Mouse (Mus musculus): ENCODE data around the gene Cstf1. TPM values are rescaled to one million over a fixed set of nuclear protein-coding genes. Genes with fewer than 3 reads are reported as not detected.
A peak's percentile ranks its signal among the peaks of the same experiment; 100 is the strongest.

Gene Cstf1
- polyA plus RNA-seq, 1 experiment from 2014 or later, result 31.2 TPM

DNA sequence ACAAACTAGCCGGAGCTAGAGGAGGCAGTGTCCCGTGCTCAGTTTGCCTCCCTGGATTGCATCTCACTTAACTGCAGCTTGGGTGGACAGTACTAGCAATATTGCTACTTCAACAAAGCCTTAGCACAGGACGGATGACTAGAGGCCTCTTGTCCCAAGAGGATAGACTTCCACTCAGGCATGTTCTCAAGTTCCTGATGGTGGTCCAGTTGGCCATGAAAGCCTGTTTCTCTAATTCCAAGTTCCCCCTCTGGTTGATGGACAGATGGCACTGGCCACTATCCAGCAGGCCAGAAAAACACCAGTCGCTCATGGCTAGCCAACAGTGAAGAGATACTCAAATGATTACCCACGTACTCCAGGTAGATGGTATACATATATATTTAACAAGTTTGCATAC lies 14.6 kb upstream of the Cstf1 start:
- H3K4me1 ChIP-seq (ENCODE audit: control insufficient read depth, insufficient read depth, low read length), result no peaks in the 10 kb centered on the region
- H3K4me2 ChIP-seq (ENCODE audit: low read depth, low read length), result no peak overlapping the region
- peaks cover 21% of the 10 kb centered on the region; the same call in 1 of the 2 replicates for H3K36me3 ChIP-seq (ENCODE audit: control insufficient read depth, insufficient read depth, low read length)
- H3K9me3 ChIP-seq (replicated peaks; ENCODE audit: control insufficient read depth, low read length), result no peaks in the 10 kb centered on the region
- no peak overlapping the region for H3K4me3 ChIP-seq (replicated peaks; ENCODE audit: low read length)
- 87% methylated on average over 5 of the region's 5 CpGs for WGBS
- no peaks in the 10 kb centered on the region for H3K27me3 ChIP-seq (ENCODE audit: control insufficient read depth, insufficient read depth, low read length)
- no peak for ATAC-seq (ENCODE audit: insufficient read depth, low FRiP score)
- no peak overlapping the region for H3K27ac ChIP-seq (ENCODE audit: low read length)
- H3K9ac ChIP-seq (ENCODE audit: low read length), result no peak overlapping the region

GRCm38 (mm10) chr2:172363176-172363575 lies 7.3 kb upstream of the Cstf1 start:
- ATAC-seq (ENCODE audit: insufficient read depth, low FRiP score), result no peak
- no peak overlapping the region for H3K4me3 ChIP-seq (replicated peaks; ENCODE audit: low read length)
- no peaks in the 10 kb centered on the region for H3K27me3 ChIP-seq (ENCODE audit: control insufficient read depth, insufficient read depth, low read length)
- peaks cover 16% of the 10 kb centered on the region for H3K36me3 ChIP-seq (ENCODE audit: control insufficient read depth, insufficient read depth, low read length)
- WGBS, result 85% methylated on average over 7 of the region's 7 CpGs
- peaks cover 3% of the 10 kb centered on the region; the same call in 1 of the 2 replicates for H3K4me1 ChIP-seq (ENCODE audit: control insufficient read depth, insufficient read depth, low read length)
- H3K27ac ChIP-seq (ENCODE audit: low read length), result no peak overlapping the region
- H3K9me3 ChIP-seq (replicated peaks; ENCODE audit: control insufficient read depth, low read length), result no peaks in the 10 kb centered on the region
- H3K9ac ChIP-seq (ENCODE audit: low read length), result no peak overlapping the region
- no peak overlapping the region for H3K4me2 ChIP-seq (ENCODE audit: low read depth, low read length)

DNA sequence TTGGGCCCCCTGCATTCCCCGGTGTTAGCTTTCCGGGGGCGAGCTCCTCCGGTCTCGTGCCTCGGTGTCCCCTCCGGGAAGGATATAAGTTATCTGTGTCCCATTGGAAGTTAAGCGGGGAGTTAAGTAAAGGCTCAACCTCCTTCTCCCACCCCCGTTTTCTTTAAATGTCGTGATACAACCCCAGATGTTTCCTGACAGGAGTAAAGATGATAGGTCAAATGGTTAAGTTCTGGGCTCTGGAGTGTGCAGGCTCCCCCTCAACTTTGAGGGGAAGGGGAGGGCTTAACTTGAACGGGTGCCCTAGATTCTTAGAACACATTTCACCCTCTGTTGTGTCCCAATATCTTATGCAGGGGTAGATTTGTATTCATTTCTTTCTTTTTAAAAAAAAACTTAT lies 777 bp downstream of the Cstf1 start:
- H3K9ac ChIP-seq (ENCODE audit: low read length), result peak overlapping the region; percentile 97
- WGBS, result under 1% methylated on average over 11 of the region's 11 CpGs
- ATAC-seq (ENCODE audit: insufficient read depth, low FRiP score), result no peak
- no peaks in the 10 kb centered on the region for H3K27me3 ChIP-seq (ENCODE audit: control insufficient read depth, insufficient read depth, low read length)
- H3K9me3 ChIP-seq (replicated peaks; ENCODE audit: control insufficient read depth, low read length), result no peaks in the 10 kb centered on the region
- peak overlapping the region; percentile 84; the same call in 1 of the 2 replicates for H3K27ac ChIP-seq (ENCODE audit: low read length)
- H3K4me2 ChIP-seq (ENCODE audit: low read depth, low read length), result peak overlapping the region; percentile 70
- H3K36me3 ChIP-seq (ENCODE audit: control insufficient read depth, insufficient read depth, low read length), result peaks cover 29% of the 10 kb centered on the region
- H3K4me1 ChIP-seq (ENCODE audit: control insufficient read depth, insufficient read depth, low read length), result peaks cover 19% of the 10 kb centered on the region
- peak overlapping the region; percentile 96 for H3K4me3 ChIP-seq (replicated peaks; ENCODE audit: low read length)

DNA sequence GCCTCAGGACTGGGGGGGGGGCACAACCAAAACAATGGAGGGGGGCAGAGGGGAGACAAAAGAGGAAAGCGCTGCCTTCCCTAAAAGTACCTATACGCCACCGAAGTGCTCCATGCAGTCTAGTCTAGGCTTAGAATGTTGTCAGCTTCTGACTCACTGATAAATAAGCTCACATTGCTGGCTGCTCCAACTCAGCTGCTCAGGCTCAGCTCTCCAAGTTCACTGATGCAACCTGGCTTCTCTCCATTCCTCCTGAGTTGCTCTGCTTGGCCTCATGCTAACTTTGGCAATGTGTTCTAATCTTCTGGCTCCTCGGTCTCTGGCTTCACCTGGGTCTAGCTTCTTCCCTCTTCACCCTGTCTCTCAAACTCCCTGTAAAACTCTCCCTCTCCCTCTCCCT lies 6.1 kb downstream of the Cstf1 start:
- Histone ChIP-seq H3K27ac (ENCODE audit: low read length) (no peak overlapping the region), H3K4me3 (replicated peaks; ENCODE audit: low read length) (no peak overlapping the region), H3K9ac (ENCODE audit: low read length) (no peak overlapping the region), H3K4me1 (ENCODE audit: control insufficient read depth, insufficient read depth, low read length) (peaks cover 3% of the 10 kb centered on the region; the same call in 1 of the 2 replicates), H3K4me2 (ENCODE audit: low read depth, low read length) (no peak overlapping the region), H3K36me3 (ENCODE audit: control insufficient read depth, insufficient read depth, low read length) (peaks cover 38% of the 10 kb centered on the region), H3K27me3 (ENCODE audit: control insufficient read depth, insufficient read depth, low read length) (no peaks in the 10 kb centered on the region), H3K9me3 (replicated peaks; ENCODE audit: control insufficient read depth, low read length) (no peaks in the 10 kb centered on the region)
- WGBS, result 75% methylated on average over 4 of the region's 4 CpGs
- ATAC-seq (ENCODE audit: insufficient read depth, low FRiP score), result no peak

DNA sequence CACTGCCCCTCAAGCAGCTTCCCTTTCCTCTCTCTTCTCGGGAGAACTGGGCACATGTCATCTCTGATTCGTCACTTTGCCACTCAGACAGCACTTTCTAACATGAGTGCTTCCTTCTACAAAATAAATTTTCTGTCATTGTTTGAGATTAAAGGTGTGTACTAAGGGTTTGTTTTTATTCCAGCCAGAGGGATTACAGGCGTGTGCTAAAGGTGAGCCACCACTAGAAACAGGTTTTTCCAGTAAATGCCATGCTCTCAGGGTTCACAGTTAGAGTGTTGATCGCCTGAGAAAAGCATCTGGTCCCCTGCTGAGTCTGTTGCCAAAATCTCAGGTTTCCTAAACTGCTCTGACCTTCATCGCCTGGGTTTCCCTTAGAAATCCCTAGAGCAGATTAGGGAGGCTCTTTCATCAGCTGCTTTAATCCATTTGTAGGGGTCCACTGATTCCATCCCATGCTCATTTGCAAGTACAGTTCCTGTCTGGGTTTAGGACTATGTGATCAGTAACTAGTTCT lies 6.6 kb downstream of the Cstf1 start:
- 57% methylated on average over 5 of the region's 5 CpGs for WGBS
- Histone ChIP-seq H3K27me3 (ENCODE audit: control insufficient read depth, insufficient read depth, low read length) (no peaks in the 10 kb centered on the region), H3K36me3 (ENCODE audit: control insufficient read depth, insufficient read depth, low read length) (peaks cover 41% of the 10 kb centered on the region), H3K9me3 (replicated peaks; ENCODE audit: control insufficient read depth, low read length) (no peaks in the 10 kb centered on the region), H3K4me1 (ENCODE audit: control insufficient read depth, insufficient read depth, low read length) (no peaks in the 10 kb centered on the region), H3K27ac (ENCODE audit: low read length) (peak overlapping the region; percentile 33; the same call in 1 of the 2 replicates), H3K4me2 (ENCODE audit: low read depth, low read length) (no peak overlapping the region), H3K9ac (ENCODE audit: low read length) (no peak overlapping the region), H3K4me3 (replicated peaks; ENCODE audit: low read length) (no peak overlapping the region)
- peak; percentile 54; the same call in 1 of the 2 replicates for ATAC-seq (ENCODE audit: insufficient read depth, low FRiP score)

DNA sequence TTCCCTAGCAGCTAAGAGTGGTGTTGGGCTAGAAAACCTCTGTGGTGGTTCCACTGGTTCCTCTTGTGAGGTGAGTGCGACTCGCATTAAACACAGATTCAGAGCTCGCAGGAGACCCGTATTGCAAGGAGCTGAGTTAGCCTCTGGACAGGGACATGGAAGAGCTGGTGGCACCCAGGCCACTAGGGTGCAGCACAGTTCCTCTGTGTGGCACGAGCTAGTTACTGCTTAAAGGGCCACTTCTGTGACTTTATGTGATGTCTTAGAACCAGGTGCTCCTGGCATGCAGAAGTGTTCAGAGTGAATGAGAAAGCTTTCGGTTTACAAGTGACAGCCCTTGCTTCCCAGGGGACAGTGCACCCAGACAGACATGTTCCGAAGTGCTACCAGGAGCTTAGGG lies 7.9 kb downstream of the Cstf1 start:
- Histone ChIP-seq H3K4me3 (replicated peaks; ENCODE audit: low read length) (no peak overlapping the region), H3K9me3 (replicated peaks; ENCODE audit: control insufficient read depth, low read length) (no peaks in the 10 kb centered on the region), H3K4me2 (ENCODE audit: low read depth, low read length) (no peak overlapping the region), H3K27me3 (ENCODE audit: control insufficient read depth, insufficient read depth, low read length) (no peaks in the 10 kb centered on the region), H3K27ac (ENCODE audit: low read length) (no peak overlapping the region), H3K36me3 (ENCODE audit: control insufficient read depth, insufficient read depth, low read length) (peaks cover 45% of the 10 kb centered on the region), H3K4me1 (ENCODE audit: control insufficient read depth, insufficient read depth, low read length) (no peaks in the 10 kb centered on the region), H3K9ac (ENCODE audit: low read length) (no peak overlapping the region)
- 74% methylated on average over 7 of the region's 7 CpGs for WGBS
- ATAC-seq (ENCODE audit: insufficient read depth, low FRiP score), result no peak

- WGBS, result 92% methylated on average over 17 of the region's 17 CpGs
Measured at GRCm38 (mm10) chr2:172380513-172380912, 10.0 kb downstream of the Cstf1 start.

GRCm38 (mm10) chr2:172381341-172381740 lies 10.9 kb downstream of the Cstf1 start:
- H3K36me3 ChIP-seq (ENCODE audit: control insufficient read depth, insufficient read depth, low read length), result peaks cover 27% of the 10 kb centered on the region
- no peak overlapping the region for H3K27ac ChIP-seq (ENCODE audit: low read length)
- H3K9ac ChIP-seq (ENCODE audit: low read length), result no peak overlapping the region
- no peak for ATAC-seq (ENCODE audit: insufficient read depth, low FRiP score)
- 93% methylated on average over 11 of the region's 11 CpGs for WGBS
- no peaks in the 10 kb centered on the region for H3K9me3 ChIP-seq (replicated peaks; ENCODE audit: control insufficient read depth, low read length)
- no peaks in the 10 kb centered on the region for H3K27me3 ChIP-seq (ENCODE audit: control insufficient read depth, insufficient read depth, low read length)
- no peaks in the 10 kb centered on the region for H3K4me1 ChIP-seq (ENCODE audit: control insufficient read depth, insufficient read depth, low read length)
- H3K4me3 ChIP-seq (replicated peaks; ENCODE audit: low read length), result no peak overlapping the region
- no peak overlapping the region for H3K4me2 ChIP-seq (ENCODE audit: low read depth, low read length)

More at GRCm38 (mm10) chr2:172380513-172380912, 10.0 kb downstream of the Cstf1 start:
- Histone ChIP-seq H3K9ac (ENCODE audit: low read length) (no peak overlapping the region), H3K4me3 (replicated peaks; ENCODE audit: low read length) (no peak overlapping the region), H3K27ac (ENCODE audit: low read length) (no peak overlapping the region), H3K4me1 (ENCODE audit: control insufficient read depth, insufficient read depth, low read length) (no peaks in the 10 kb centered on the region), H3K4me2 (ENCODE audit: low read depth, low read length) (no peak overlapping the region), H3K9me3 (replicated peaks; ENCODE audit: control insufficient read depth, low read length) (no peaks in the 10 kb centered on the region), H3K27me3 (ENCODE audit: control insufficient read depth, insufficient read depth, low read length) (no peaks in the 10 kb centered on the region), H3K36me3 (ENCODE audit: control insufficient read depth, insufficient read depth, low read length) (peaks cover 34% of the 10 kb centered on the region)
- ATAC-seq (ENCODE audit: insufficient read depth, low FRiP score), result no peak

DNA sequence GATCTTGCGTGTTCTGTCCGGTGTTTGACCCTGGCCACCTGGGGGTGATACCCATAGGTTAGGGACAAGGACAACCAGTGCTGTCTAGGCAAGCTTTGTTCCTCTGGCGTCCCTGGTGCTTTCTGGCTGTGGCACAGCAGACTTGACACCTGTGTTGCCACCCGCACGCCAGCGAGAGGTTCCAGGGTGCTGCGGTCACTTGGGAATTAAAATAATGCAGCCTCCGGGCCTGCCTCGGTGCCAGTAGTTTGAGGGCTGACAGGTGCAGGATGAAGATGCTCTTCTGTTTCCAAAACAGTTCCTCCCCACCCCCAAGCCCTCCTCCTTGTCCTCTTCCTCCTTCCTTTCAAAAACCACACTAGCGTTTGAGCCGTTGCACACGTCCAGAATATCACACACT lies 11.4 kb downstream of the Cstf1 start:
- Histone ChIP-seq H3K27ac (ENCODE audit: low read length) (no peak overlapping the region), H3K4me3 (replicated peaks; ENCODE audit: low read length) (no peak overlapping the region), H3K4me1 (ENCODE audit: control insufficient read depth, insufficient read depth, low read length) (no peaks in the 10 kb centered on the region), H3K9me3 (replicated peaks; ENCODE audit: control insufficient read depth, low read length) (no peaks in the 10 kb centered on the region), H3K27me3 (ENCODE audit: control insufficient read depth, insufficient read depth, low read length) (no peaks in the 10 kb centered on the region), H3K9ac (ENCODE audit: low read length) (no peak overlapping the region), H3K36me3 (ENCODE audit: control insufficient read depth, insufficient read depth, low read length) (peaks cover 27% of the 10 kb centered on the region), H3K4me2 (ENCODE audit: low read depth, low read length) (no peak overlapping the region)
- 85% methylated on average over 12 of the region's 12 CpGs for WGBS
- ATAC-seq (ENCODE audit: insufficient read depth, low FRiP score), result no peak

Data from stomach, embryonic 16.5 days (tissue).